Mouse (Mus musculus) cerebellum, adult 8-10 months (tissue): ENCODE data around the gene 9930111J21Rik1.
"Not testable (repeated sequence)": the region's sequence is repeated elsewhere in the genome, so short reads cannot be mapped to it uniquely, and the experiment has no call there.

Experiments used
- DNase-seq: peaks from one replicate; pipeline ENCODE4 v3.0.0; 2022

The 9930111J21Rik1 gene

DNA sequence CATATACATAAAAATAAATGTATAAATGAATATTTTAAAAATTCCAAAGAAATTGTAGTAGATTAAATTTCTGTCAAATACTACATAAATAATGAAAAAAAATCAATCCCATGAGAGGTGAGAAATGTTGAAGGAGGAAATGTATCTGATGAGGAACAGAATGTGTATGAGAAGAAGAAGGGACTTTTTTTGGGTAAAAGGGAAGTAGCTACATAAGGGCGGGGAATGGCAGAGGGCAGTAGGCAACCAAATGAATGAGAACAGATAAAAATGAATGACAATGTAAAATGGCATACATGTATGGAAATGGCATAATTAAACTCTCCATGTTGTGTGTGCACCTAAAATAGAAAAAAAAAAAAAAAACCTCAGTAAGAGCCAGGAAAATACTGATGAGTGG, 65.6 kb downstream of the 9930111J21Rik1 start:
- DNase-seq = no peak

DNA sequence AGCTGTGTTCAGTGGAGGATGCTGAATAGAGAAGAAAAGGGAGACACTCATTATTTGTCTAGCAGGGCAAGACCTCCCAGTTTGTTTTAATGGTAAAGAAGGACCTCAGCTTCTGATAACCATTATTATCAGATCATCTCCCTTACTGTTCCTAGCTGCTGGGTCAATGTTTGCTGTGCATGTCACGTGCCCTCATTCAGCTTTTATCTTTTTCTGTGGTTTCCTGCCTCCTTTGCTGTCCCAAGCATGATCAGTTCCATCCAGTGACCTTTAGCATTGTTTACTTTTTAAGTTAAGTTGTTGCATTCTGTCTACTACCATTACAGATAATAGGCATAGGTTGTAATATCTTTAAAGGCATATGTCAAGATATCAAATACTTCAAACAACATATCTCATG, 70.7 kb downstream of the 9930111J21Rik1 start:
- no peak for DNase-seq

DNA sequence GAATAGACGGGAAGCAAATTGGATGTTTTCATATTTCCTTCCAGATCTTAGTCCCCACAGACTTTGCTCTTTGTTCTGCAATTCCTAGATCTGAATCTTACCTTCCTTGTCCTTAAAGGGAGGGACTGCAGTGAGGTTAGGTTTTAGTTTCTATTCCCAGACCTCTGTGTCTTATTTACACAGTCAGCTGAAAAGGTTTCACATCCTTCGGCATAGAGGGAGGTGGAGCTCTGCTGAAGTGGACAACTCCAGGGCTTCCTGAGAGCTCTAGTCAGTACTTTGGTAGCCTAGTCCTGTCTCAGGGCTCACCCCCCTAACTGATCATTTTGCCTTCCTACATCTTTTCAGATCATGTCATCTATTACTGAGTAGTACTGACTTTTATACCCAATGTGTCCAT, 77.2 kb downstream of the 9930111J21Rik1 start, which contains the start of gene Gm5431:
Gene Gm5431 (minus strand): TSS at position 194 of the 400 bp plus-strand sequence.
- no peak for DNase-seq

DNA sequence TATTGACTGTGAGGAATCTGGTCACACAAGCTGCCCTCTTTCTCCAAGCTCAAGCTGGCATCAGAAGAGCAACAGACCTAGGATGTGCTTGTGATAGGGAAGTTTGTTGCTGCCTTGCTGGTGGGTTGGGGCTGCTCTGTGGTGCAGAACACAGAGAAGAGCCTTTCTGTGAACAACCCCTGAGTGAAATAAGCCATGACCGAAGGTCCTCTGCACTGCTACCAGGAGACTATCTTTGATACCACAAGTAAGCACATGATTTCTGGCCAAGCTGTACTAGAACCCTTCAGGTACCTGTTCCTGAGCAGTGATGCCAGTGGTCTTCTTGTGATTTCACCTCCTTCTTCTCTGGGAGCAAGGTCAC, 77.6 kb downstream of the 9930111J21Rik1 start:
- not testable (repeated sequence) for DNase-seq

DNA sequence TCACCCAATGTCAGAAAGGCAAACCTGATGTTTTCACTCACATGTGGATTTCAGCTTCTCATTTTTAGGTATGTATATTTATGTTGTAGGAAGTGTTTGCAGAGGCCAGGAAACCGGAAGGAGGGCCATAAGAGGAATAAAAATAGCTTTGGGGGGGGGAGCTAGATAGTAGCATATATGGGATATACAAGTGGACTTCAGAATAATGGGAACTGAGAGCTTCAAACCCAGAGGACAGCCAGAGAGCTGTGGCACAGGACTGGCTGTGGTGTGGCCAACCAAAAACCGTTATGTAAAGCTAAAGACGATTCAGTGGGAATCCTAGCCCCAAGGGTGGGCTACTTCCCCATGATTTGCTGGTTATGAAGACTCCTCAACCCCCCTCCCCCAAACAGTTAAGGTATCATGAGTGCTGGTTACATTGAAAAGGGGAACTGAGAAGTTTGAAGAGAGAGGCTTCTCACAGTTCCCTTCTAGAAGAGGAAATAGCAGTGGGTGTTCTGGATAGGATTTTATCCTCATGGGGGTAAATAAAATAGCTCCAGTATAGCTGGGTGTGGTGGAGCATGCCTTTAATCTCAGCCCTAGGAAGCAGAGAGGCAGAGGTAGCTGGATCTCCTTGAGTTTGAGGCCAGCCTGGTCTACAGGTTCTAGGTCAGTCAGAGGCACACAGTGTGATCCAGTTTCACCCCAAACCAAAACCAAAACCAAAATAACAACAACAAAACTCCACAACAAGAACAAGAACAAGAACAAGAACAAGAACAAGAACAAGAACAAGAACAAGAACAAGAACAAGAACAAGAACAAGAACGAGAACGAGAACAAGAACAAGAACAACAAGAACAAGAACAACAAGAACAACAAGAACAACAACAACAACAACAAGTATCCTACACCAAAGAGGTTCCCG, 78.3 kb downstream of the 9930111J21Rik1 start:
- not testable (repeated sequence) for DNase-seq

DNA sequence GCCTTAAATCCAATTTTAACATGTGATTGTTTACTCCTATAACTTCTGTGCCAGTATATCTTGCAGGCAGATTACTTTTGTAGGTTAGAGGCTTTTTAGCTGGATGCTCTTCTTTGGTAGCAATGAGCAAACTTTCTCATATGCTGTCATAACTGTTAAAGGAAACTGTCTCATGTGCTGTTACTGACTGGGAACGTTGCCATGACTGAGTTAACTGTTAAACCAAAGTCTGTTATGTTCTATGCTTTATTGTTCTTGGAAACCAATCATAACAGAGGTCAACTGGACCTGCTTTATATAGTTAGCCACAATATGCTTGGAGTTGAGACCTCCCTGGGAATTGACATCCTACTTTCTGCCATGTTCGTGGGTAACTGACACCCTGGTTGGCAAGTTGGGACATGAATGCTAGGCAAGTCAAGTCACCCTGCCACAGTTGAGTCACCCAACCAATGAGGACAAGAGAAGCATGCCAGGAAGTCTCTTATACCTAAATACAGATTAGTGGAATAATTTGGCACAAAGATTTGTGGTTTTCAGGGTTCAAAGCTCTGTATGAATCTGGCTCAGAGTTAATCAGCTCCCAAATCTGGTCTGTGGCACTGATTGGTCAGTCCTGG, 80.3 kb downstream of the 9930111J21Rik1 start:
- DNase-seq = no peak
